Mouse (Mus musculus) layer of hippocampus, postnatal 14 days (tissue): ENCODE data around the gene Nanog. TPM values are rescaled to one million over a fixed set of nuclear protein-coding genes. Genes with fewer than 3 reads are reported as not detected.
"Not testable (repeated sequence)": the region's sequence is repeated elsewhere in the genome, so short reads cannot be mapped to it uniquely, and the experiment has no call there.

Experiments
- DNase-seq, 2 experiments: peaks; one replicate each; pipeline ENCODE4 v3.0.0; 2021 to 2022; ENCODE audit warnings: low spot score in 2 of 2, mixed read lengths in 1 of 2
- total RNA-seq, 2 experiments: library from RNA; stranded (reverse); gene quantifications; 2 replicates each; pipeline ENCODE4 v1.2.3; 2021

Nanog gene
- total RNA-seq, 2 experiments from 2014 or later = not detected

GRCm38 (mm10) chr6:122702480-122703124 lies 4.7 kb upstream of the Nanog start:
- DNase-seq = no peak

- DNase-seq = no peak
Observed at GRCm38 (mm10) chr6:122703251-122703650, 4.0 kb upstream of the Nanog start.

GRCm38 (mm10) chr6:122703706-122704105 lies 3.6 kb upstream of the Nanog start:
- DNase-seq = no peak

GRCm38 (mm10) chr6:122706337-122706840 lies 900 bp upstream of the Nanog start:
- DNase-seq = no peak

- DNase-seq = no peak
Observed at GRCm38 (mm10) chr6:122708826-122709225, 1.5 kb downstream of the Nanog start.

GRCm38 (mm10) chr6:122711455-122711854 lies 4.2 kb downstream of the Nanog start:
- DNase-seq = no peak

GRCm38 (mm10) chr6:122713116-122713515 lies 5.8 kb downstream of the Nanog start:
- not testable (repeated sequence) for DNase-seq

- no peak for DNase-seq
Observed at GRCm38 (mm10) chr6:122714707-122715365, 7.5 kb downstream of the Nanog start.

GRCm38 (mm10) chr6:122715886-122716285 lies 8.6 kb downstream of the Nanog start:
- no peak for DNase-seq

GRCm38 (mm10) chr6:122718224-122718623 lies 10.9 kb downstream of the Nanog start:
- DNase-seq = not testable (repeated sequence)

GRCm38 (mm10) chr6:122719942-122720341 lies 12.7 kb downstream of the Nanog start:
- DNase-seq = peak in 1 of 2 experiments; percentile 50

GRCm38 (mm10) chr6:122739952-122740351 lies 32.7 kb downstream of the Nanog start:
- DNase-seq = peak; percentile 61 to 72

- DNase-seq = no peak
Observed at GRCm38 (mm10) chr6:122741460-122742227, 34.4 kb downstream of the Nanog start.

- DNase-seq = peak; percentile 57 to 68
Observed at GRCm38 (mm10) chr6:122742228-122742899, 35.1 kb downstream of the Nanog start.

GRCm38 (mm10) chr6:122743353-122743752 lies 36.1 kb downstream of the Nanog start:
- no peak for DNase-seq

GRCm38 (mm10) chr6:122744505-122745249 lies 37.4 kb downstream of the Nanog start:
- DNase-seq = no peak

- no peak for DNase-seq
Observed at GRCm38 (mm10) chr6:122750579-122750978, 43.3 kb downstream of the Nanog start.

GRCm38 (mm10) chr6:122755913-122756312 lies 48.6 kb downstream of the Nanog start:
- no peak for DNase-seq

GRCm38 (mm10) chr6:122758732-122759131 lies 51.4 kb downstream of the Nanog start:
- DNase-seq = no peak

GRCm38 (mm10) chr6:122761011-122761599 lies 53.8 kb downstream of the Nanog start:
- peak; percentile 78 to 91 for DNase-seq
